Mouse (Mus musculus) intestine, embryonic 16.5 days (tissue): ENCODE measurements around the gene Neil1. TPM values are rescaled to one million over a fixed set of nuclear protein-coding genes. Genes with fewer than 3 reads are reported as not detected.

Experiments
- ATAC-seq: fragments of 200-750 bp; cut with Nextera tagmentation; 2 replicates; pipeline ENCODE4 v1.8.0; 2017; ENCODE audit warnings: moderate TSS enrichment, moderate library complexity
- H3K27ac ChIP-seq: fragments of 300-500 bp; sonication (generic); 2 replicates; pipeline ENCODE4 v1.5.1; 2014; ENCODE audit warnings: mild to moderate bottlenecking, low read length
- H3K27me3 ChIP-seq: fragments of 300-500 bp; sonication (generic); replicated peaks from 2 replicates; pipeline ENCODE4 v1.6.1; 2014; ENCODE audit warnings: low read length, control low read depth, mixed read lengths; ENCODE audit not compliant: control insufficient read depth, insufficient read depth
- H3K36me3 ChIP-seq: fragments of 300-500 bp; sonication (generic); 2 replicates; pipeline ENCODE4 v1.6.1; 2014; ENCODE audit warnings: low read length, control low read depth; ENCODE audit not compliant: control insufficient read depth, insufficient read depth
- H3K4me1 ChIP-seq: fragments of 300-500 bp; sonication (generic); 2 replicates; pipeline ENCODE4 v1.6.1; 2014; ENCODE audit warnings: low read length, control low read depth, mixed read lengths; ENCODE audit not compliant: control insufficient read depth, insufficient read depth
- H3K4me2 ChIP-seq: fragments of 300-500 bp; sonication (generic); 2 replicates; pipeline ENCODE4 v1.6.1; 2014; ENCODE audit warnings: low read depth, low read length, control low read depth
- H3K4me3 ChIP-seq: fragments of 300-500 bp; sonication (generic); 2 replicates; pipeline ENCODE4 v1.5.1; 2014; ENCODE audit warnings: mild to moderate bottlenecking, low read length
- H3K9ac ChIP-seq: fragments of 300-500 bp; sonication (generic); 2 replicates; pipeline ENCODE4 v1.6.1; 2014; ENCODE audit warnings: low read depth, low read length
- H3K9me3 ChIP-seq: fragments of 300-500 bp; sonication (generic); 2 replicates; pipeline ENCODE4 v1.6.1; 2016; ENCODE audit warnings: low read length, control low read depth; ENCODE audit not compliant: control insufficient read depth
- WGBS: fragments of 180-500 bp; shearing (Covaris S2); extraction: QIAGEN DNeasy Blood & Tissue Kit; methylation state at CpG from one replicate; pipeline ENCODE4 v1.1.7; 2014; 5-methylcytosine and 5-hydroxymethylcytosine counted together
- polyA plus RNA-seq: library from polyadenylated mRNA; unstranded; fragments of >200 nt; fragmentation: Nextera tagmentation; extraction: Ambion mirVana; gene quantifications from 2 replicates; pipeline ENCODE4 v1.2.1, GENCODE M21; 2015

Gene Neil1
- polyA plus RNA-seq, 1 experiment from 2014 or later, result 8.6 TPM

DNA sequence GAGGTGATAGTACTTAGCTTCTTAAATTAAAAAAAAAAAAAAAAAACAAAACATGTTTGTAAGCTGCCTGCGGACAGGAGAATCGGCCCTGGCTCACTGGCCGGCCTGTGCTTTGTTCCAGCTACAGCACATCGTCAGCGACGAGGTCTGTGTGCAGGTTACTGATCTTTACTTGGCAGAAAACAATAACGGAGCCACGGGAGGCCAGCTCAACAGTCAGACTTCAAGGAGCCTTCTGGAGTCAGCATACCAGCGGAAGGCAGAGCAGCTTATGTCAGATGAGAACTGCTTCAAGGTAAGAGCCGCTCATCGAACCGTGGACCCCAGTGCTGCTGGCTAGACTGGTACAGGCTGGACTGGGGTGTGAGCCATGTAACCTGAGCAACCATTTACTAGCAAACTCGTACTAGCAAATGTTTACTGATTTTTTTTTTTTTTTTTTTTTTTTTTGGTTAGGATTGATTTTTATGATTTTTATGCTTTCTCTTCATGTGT is 30.8 kb downstream of the Neil1 start:
- WGBS, result 91% methylated on average over 13 of the region's 13 CpGs
- Histone ChIP-seq H3K9me3 (no peaks in the 10 kb centered on the region), H3K9ac (no peak overlapping the region), H3K36me3 (peaks cover 21% of the 10 kb centered on the region), H3K27me3 (no peaks in the 10 kb centered on the region), H3K27ac (no peak overlapping the region), H3K4me1 (no peaks in the 10 kb centered on the region), H3K4me2 (no peak overlapping the region), H3K4me3 (no peak overlapping the region)
- ATAC-seq, result no peak

Other genes starting within 250 kb of the Neil1 start
- gene Snx33, start 219.9 kb downstream of the Neil1 start, polyA plus RNA-seq, result 4.8 and 5.2 TPM in 2 replicates
- 60.9 and 67.2 TPM in 2 replicates for gene Imp3, start 210.8 kb downstream of the Neil1 start, polyA plus RNA-seq
- 12.3 and 12.4 TPM in 2 replicates for gene Snupn, start 197.4 kb downstream of the Neil1 start, polyA plus RNA-seq
- 8.0 and 8.7 TPM in 2 replicates for gene Ptpn9, start 153.4 kb downstream of the Neil1 start, polyA plus RNA-seq
- gene Sin3a, start 76.3 kb downstream of the Neil1 start, polyA plus RNA-seq, result 22.4 and 23.3 TPM in 2 replicates
- gene Man2c1, start 17.6 kb downstream of the Neil1 start, polyA plus RNA-seq, result 45.4 and 52.7 TPM in 2 replicates
- gene Commd4, start 10.0 kb upstream of the Neil1 start, polyA plus RNA-seq, result 111 and 120 TPM in 2 replicates
- gene Trcg1, start 88.3 kb upstream of the Neil1 start, polyA plus RNA-seq, result not detected in 2 replicates
- 23.8 and 25.5 TPM in 2 replicates for gene 1700017B05Rik, start 114.3 kb upstream of the Neil1 start, polyA plus RNA-seq